Mouse (Mus musculus) cerebellum, adult 11 months (tissue): ENCODE results near the gene Ndnf.

Experiments
- DNase-seq: peaks from one replicate; pipeline ENCODE4 v3.0.0; 2022

Gene Ndnf

GRCm38 (mm10) chr6:65671451-65671850 lies at the start of gene Ndnf:
TSS of gene Ndnf (plus strand) at chr6:65671590.
- peak; percentile 14 for DNase-seq

GRCm38 (mm10) chr6:65623016-65623715 lies 48.2 kb upstream of the Ndnf start:
- DNase-seq = no peak

GRCm38 (mm10) chr6:65630578-65630977 lies 40.8 kb upstream of the Ndnf start:
- DNase-seq = no peak

GRCm38 (mm10) chr6:65632184-65632583 lies 39.2 kb upstream of the Ndnf start:
- no peak for DNase-seq

- no peak for DNase-seq
These were observed 29.0 kb upstream of the Ndnf start for GRCm38 (mm10) chr6:65642431-65642830.

GRCm38 (mm10) chr6:65644110-65644509 lies 27.3 kb upstream of the Ndnf start:
- no peak for DNase-seq

- DNase-seq = no peak
These were observed 25.0 kb upstream of the Ndnf start for GRCm38 (mm10) chr6:65646408-65646807.

GRCm38 (mm10) chr6:65647731-65648130 lies 23.7 kb upstream of the Ndnf start:
- no peak for DNase-seq

GRCm38 (mm10) chr6:65651376-65651775 lies 20.0 kb upstream of the Ndnf start:
- no peak for DNase-seq

GRCm38 (mm10) chr6:65661272-65661671 lies 10.1 kb upstream of the Ndnf start:
- DNase-seq = no peak

GRCm38 (mm10) chr6:65662050-65662449 lies 9.3 kb upstream of the Ndnf start:
- DNase-seq = no peak

- no peak for DNase-seq
These were observed 7.4 kb upstream of the Ndnf start for GRCm38 (mm10) chr6:65663990-65664389.

GRCm38 (mm10) chr6:65666295-65666694 lies 5.1 kb upstream of the Ndnf start:
- no peak for DNase-seq

- no peak for DNase-seq
These were observed 1.4 kb upstream of the Ndnf start for GRCm38 (mm10) chr6:65669971-65670370.

- DNase-seq = no peak
These were observed 394 bp upstream of the Ndnf start for GRCm38 (mm10) chr6:65670981-65671411.

- no peak for DNase-seq
These were observed 991 bp downstream of the Ndnf start for GRCm38 (mm10) chr6:65672131-65673031.

GRCm38 (mm10) chr6:65693938-65694337 lies 22.5 kb downstream of the Ndnf start:
- no peak for DNase-seq

GRCm38 (mm10) chr6:65720676-65721075 lies 49.3 kb downstream of the Ndnf start:
- no peak for DNase-seq

- DNase-seq = no peak
These were observed 54.3 kb downstream of the Ndnf start for GRCm38 (mm10) chr6:65725677-65726076.

- DNase-seq = no peak
These were observed 56.9 kb downstream of the Ndnf start for GRCm38 (mm10) chr6:65728261-65728660.

GRCm38 (mm10) chr6:65739442-65739841 lies 68.1 kb downstream of the Ndnf start:
- DNase-seq = no peak

GRCm38 (mm10) chr6:65743144-65743870 lies 71.9 kb downstream of the Ndnf start:
- DNase-seq = no peak

- DNase-seq = no peak
These were observed 72.4 kb downstream of the Ndnf start for GRCm38 (mm10) chr6:65743871-65744202.

GRCm38 (mm10) chr6:65758214-65758613 lies 86.8 kb downstream of the Ndnf start:
- DNase-seq = no peak
